Mouse (Mus musculus): ENCODE measurements around the gene Enah. TPM values are rescaled to one million over a fixed set of nuclear protein-coding genes. Genes with fewer than 3 reads are reported as not detected.

Enah gene
- polyA plus RNA-seq, 1 experiment from 2014 or later = 36.1 TPM

DNA sequence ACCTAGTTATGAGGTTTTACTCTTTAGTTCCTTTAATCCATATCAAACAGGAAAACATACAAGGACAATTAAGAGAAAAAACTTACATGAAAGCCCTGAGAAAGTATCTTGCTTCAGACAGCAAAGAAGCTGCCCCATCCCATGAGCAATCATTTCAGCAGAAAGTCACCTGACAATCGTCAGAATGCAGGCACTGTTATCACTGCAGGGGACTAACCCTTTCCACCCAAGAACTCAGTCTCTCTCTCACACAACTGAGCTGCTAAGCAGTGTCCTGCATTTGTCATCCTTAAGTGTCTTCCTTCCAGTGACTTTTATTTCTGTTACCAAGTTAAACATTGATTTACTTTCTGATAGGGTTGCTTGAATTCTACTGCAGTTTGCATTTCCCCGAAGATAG is 82.7 kb downstream of the Enah start:
- Histone ChIP-seq H3K36me3 (replicated peaks) (no peaks in the 10 kb centered on the region), H3K27ac (no peak overlapping the region), H3K4me3 (no peak overlapping the region), H3K27me3 (replicated peaks) (no peaks in the 10 kb centered on the region), H3K4me2 (no peak overlapping the region), H3K9me3 (no peaks in the 10 kb centered on the region), H3K4me1 (peaks cover 4% of the 10 kb centered on the region; the same call in 1 of the 2 replicates), H3K9ac (no peak overlapping the region)
- ATAC-seq (replicated peaks) = no peak
- WGBS = 33% methylated on average over 2 of the region's 2 CpGs

- no peaks in the 10 kb centered on the region for H3K9me3 ChIP-seq
- no peak for ATAC-seq (replicated peaks)
- peaks cover 12% of the 10 kb centered on the region; the same call in 1 of the 2 replicates for H3K36me3 ChIP-seq (replicated peaks)
- no peaks in the 10 kb centered on the region for H3K27me3 ChIP-seq (replicated peaks)
- H3K27ac ChIP-seq = no peak overlapping the region
- no peaks in the 10 kb centered on the region for H3K4me1 ChIP-seq
- H3K9ac ChIP-seq = no peak overlapping the region
- WGBS = 79% methylated on average over 5 of the region's 5 CpGs
- H3K4me3 ChIP-seq = no peak overlapping the region
- H3K4me2 ChIP-seq = no peak overlapping the region
Measured at GRCm38 (mm10) chr1:181928388-181928787, 91.4 kb downstream of the Enah start.

GRCm38 (mm10) chr1:181923384-181923783 is 96.4 kb downstream of the Enah start:
- no peaks in the 10 kb centered on the region for H3K4me1 ChIP-seq
- H3K9ac ChIP-seq = no peak overlapping the region
- no peak for ATAC-seq (replicated peaks)
- 83% methylated on average over 24 of the region's 24 CpGs for WGBS
- H3K36me3 ChIP-seq (replicated peaks) = peaks cover 16% of the 10 kb centered on the region; the same call in 1 of the 2 replicates
- 0 out of 2 replicates have a peak overlapping the region, but pooled peaks have one; percentile 20 for H3K27ac ChIP-seq
- no peaks in the 10 kb centered on the region for H3K9me3 ChIP-seq
- H3K4me3 ChIP-seq = no peak overlapping the region
- no peak overlapping the region for H3K4me2 ChIP-seq
- H3K27me3 ChIP-seq (replicated peaks) = no peaks in the 10 kb centered on the region

DNA sequence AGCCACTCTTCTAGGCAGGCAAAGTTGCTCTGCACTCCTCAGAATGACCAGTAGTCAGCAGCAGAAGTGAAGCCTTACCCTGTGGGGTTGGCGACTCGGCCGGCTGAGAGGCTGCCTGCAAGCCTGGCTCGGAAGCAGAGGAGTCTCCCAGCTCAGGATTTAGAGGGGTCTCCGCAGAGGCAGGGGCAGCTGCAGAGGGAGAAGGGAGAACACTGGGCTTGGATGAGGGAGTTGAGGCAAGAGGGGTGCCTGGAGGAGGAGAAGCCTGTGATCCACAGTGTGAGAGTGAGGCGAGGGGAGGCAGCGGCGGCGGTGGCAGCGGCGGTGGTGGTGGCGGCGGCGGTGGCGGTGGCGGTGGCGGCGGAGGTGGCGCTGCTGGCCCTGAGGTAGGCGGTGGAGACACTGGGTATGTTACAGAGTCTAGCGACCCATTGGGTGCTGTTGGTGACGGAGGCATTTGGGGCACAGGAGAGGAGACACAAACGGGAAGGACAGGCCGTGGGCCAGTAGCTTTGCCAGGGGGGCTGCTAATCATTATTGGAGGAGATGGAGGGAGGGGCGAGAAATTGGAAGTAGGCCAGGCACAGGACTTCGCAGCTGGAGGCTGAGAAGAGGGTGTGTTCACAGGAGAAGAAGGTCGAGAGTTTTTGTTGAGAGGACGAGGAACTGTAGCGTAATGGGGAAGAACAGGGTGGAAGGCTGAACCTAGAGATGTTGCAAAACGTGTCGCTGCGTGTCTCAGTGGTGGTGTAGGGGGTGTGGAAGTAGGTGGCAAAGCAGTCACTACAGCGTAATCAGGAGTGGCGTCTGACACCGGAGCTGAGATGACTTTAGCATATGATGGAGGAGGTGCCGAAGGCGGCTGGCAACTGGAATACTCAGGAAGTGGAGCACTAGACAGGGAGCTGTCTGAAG is 98.0 kb downstream of the Enah start:
- Histone ChIP-seq H3K4me2 (peak overlapping the region; percentile 13; the same call in 1 of the 2 replicates), H3K27me3 (replicated peaks) (no peaks in the 10 kb centered on the region), H3K4me1 (no peaks in the 10 kb centered on the region), H3K36me3 (replicated peaks) (peaks cover 16% of the 10 kb centered on the region; the same call in 1 of the 2 replicates), H3K4me3 (no peak overlapping the region), H3K9ac (no peak overlapping the region), H3K9me3 (no peaks in the 10 kb centered on the region), H3K27ac (no peak overlapping the region)
- 0 out of 2 replicates have a peak, but pooled peaks have one; percentile 52 for ATAC-seq (replicated peaks)
- 80% methylated on average over 31 of the region's 37 CpGs for WGBS

DNA sequence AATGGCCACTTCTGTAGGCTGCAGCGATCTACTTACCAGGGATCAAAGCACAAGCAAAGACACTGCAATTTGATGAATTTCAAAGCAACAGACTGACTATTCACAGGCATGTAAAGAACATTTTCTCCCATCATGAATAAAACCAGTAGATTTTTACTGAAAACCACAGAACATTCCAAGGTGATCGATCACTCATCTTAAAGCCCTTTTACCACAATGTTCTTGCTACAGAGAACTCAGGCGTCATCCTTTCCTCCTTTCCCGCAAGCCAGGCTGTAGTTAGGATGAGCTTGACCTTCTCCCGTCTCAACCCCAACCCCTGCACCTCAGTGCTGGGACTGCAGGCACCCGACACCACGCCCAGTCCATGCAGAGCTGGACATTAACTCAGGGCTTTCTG is 107.9 kb downstream of the Enah start:
- H3K4me3 ChIP-seq = no peak overlapping the region
- H3K27me3 ChIP-seq (replicated peaks) = no peaks in the 10 kb centered on the region
- no peak overlapping the region for H3K9ac ChIP-seq
- WGBS = 94% methylated on average over 7 of the region's 7 CpGs
- H3K27ac ChIP-seq = no peak overlapping the region
- H3K9me3 ChIP-seq = no peaks in the 10 kb centered on the region
- no peaks in the 10 kb centered on the region for H3K4me1 ChIP-seq
- no peak overlapping the region for H3K4me2 ChIP-seq
- no peak for ATAC-seq (replicated peaks)
- peaks cover 10% of the 10 kb centered on the region; the same call in 1 of the 2 replicates for H3K36me3 ChIP-seq (replicated peaks)

GRCm38 (mm10) chr1:181901706-181902373 is 118.0 kb downstream of the Enah start:
- Histone ChIP-seq H3K9ac (no peak overlapping the region), H3K27ac (peak overlapping the region; percentile 34; the same call in 1 of the 2 replicates), H3K9me3 (no peaks in the 10 kb centered on the region), H3K36me3 (replicated peaks) (peaks cover 16% of the 10 kb centered on the region; the same call in 1 of the 2 replicates), H3K27me3 (replicated peaks) (no peaks in the 10 kb centered on the region), H3K4me2 (no peak overlapping the region), H3K4me1 (peaks cover 10% of the 10 kb centered on the region; the same call in 1 of the 2 replicates), H3K4me3 (no peak overlapping the region)
- 0 out of 2 replicates have a peak, but pooled peaks have one; percentile 37 for ATAC-seq (replicated peaks)
- WGBS = 27% methylated on average over 11 of the region's 11 CpGs

DNA sequence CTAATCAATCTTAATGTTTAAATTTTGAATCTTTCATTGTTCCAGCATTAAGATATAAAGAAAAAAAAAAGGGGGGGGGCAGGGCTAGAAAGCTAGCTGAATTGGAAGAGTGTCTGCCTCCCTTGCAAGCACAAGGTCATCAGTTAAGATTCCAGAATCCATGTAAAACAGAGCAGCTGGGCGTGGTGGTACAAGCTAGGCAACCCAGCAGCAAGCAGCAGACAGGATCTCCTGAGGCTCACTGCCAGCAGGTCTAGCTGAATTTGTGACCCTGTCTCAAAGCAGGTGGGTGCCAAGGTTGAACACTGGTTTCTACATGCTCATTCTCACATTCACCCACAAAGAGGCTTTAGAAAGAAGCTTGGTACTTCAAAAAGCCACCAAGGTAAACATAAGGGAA is 118.9 kb downstream of the Enah start:
- no peak overlapping the region for H3K27ac ChIP-seq

DNA sequence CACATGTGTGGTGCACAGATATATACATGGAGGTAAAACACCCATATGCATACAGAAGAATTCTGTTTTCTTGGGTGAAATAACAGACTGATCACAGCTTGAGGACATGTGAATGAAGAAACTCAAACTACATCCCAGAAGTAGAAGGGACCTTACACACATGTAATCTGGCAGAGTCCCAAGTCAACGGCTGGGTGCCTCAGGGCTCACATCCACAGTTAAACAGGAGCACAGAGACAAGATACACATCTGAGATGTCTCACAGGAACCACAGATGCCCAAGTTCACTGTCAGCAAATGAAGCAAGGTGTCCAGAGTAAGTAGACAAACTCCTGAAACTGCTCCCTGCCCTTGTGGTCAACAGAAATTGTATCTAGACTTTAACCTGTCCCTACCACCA is 120.8 kb downstream of the Enah start:
- no peak overlapping the region for H3K9ac ChIP-seq
- no peak overlapping the region for H3K27ac ChIP-seq
- no peak overlapping the region for H3K4me3 ChIP-seq
- no peaks in the 10 kb centered on the region for H3K27me3 ChIP-seq (replicated peaks)
- WGBS = 82% methylated on average over 1 of the region's 1 CpGs
- no peak for ATAC-seq (replicated peaks)
- peaks cover 10% of the 10 kb centered on the region; the same call in 1 of the 2 replicates for H3K4me1 ChIP-seq
- H3K36me3 ChIP-seq (replicated peaks) = no peaks in the 10 kb centered on the region
- H3K4me2 ChIP-seq = no peak overlapping the region
- no peaks in the 10 kb centered on the region for H3K9me3 ChIP-seq

More for the DNA sequence above, 118.9 kb downstream of the Enah start:
- no peak overlapping the region for H3K4me2 ChIP-seq
- 81% methylated on average over 1 of the region's 1 CpGs for WGBS
- no peak overlapping the region for H3K4me3 ChIP-seq
- no peak overlapping the region for H3K9ac ChIP-seq
- H3K36me3 ChIP-seq (replicated peaks) = peaks cover 9% of the 10 kb centered on the region; the same call in 1 of the 2 replicates
- no peaks in the 10 kb centered on the region for H3K27me3 ChIP-seq (replicated peaks)
- H3K9me3 ChIP-seq = no peaks in the 10 kb centered on the region
- peaks cover 10% of the 10 kb centered on the region; the same call in 1 of the 2 replicates for H3K4me1 ChIP-seq
- no peak for ATAC-seq (replicated peaks)

DNA sequence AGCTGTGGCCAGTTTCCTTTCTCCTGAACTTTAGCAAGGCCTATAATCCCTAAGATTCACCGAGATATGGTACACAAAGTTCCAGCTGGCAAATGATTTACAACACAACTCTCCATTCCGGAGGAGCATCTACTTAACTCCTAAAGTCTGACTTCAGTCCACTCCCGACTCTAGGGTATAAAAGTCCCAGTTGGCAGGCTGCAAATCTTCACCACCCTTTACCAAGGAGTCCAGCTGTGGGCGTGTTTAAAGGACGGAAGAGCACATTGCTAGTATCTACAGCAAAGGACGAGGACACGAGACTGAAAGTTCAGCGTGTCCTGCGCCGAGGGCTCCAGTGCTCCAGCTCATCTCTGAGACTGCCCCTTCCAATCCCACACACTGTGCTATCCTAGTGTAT is 122.8 kb downstream of the Enah start:
- no peak overlapping the region for H3K9ac ChIP-seq
- no peaks in the 10 kb centered on the region for H3K27me3 ChIP-seq (replicated peaks)
- peaks cover 6% of the 10 kb centered on the region; the same call in 1 of the 2 replicates for H3K4me1 ChIP-seq
- no peaks in the 10 kb centered on the region for H3K9me3 ChIP-seq
- H3K4me3 ChIP-seq = no peak overlapping the region
- 86% methylated on average over 10 of the region's 10 CpGs for WGBS
- H3K27ac ChIP-seq = no peak overlapping the region
- no peak overlapping the region for H3K4me2 ChIP-seq
- no peak for ATAC-seq (replicated peaks)
- H3K36me3 ChIP-seq (replicated peaks) = no peaks in the 10 kb centered on the region

DNA sequence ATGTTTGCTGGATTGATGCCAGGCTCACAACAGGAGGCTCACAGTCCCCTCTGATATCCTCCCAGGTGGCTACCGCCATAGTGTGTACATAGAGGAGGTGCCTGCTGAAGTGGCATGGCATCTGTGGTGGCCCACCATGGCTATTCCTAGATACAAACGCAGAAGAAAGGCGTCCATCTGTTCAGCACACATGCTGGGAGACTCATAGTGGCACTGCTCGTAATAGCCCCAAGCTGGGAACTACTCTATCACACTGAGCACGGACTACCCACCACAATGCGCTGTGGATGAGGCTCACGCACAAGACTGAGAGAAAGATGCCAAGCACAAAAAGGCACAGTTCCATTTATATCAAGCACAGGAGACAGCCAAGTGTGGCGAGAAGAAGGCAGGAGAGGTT is 126.1 kb downstream of the Enah start:
- Histone ChIP-seq H3K27me3 (replicated peaks) (no peaks in the 10 kb centered on the region), H3K27ac (no peak overlapping the region), H3K9ac (no peak overlapping the region), H3K9me3 (no peaks in the 10 kb centered on the region), H3K4me3 (no peak overlapping the region), H3K36me3 (replicated peaks) (no peaks in the 10 kb centered on the region), H3K4me1 (0 out of 2 replicates have a peak, but pooled peaks cover 6% of the 10 kb centered on the region), H3K4me2 (no peak overlapping the region)
- 69% methylated on average over 8 of the region's 8 CpGs for WGBS
- peak; percentile 38; the same call in 1 of the 2 replicates for ATAC-seq (replicated peaks)

DNA sequence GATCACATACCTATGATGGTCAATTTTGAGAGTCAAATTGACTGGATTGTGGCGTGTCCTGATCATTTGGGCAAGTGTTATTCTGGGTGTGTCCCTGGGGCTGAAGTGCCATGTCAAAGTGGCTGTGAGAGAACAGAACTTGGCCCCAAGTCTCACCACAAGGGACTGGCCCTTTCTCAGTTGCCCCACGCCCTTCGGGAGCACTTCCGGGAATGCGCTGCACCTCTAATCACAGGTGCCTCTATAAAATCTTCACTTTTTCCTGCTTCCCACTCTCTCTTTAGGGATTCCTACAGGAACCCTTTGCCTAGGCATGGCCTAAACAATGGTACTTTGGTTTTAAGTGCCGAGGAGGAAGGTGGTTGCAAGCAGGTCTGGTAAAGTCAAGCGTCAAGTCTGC is 130.1 kb downstream of the Enah start:
- Histone ChIP-seq H3K27ac (no peak overlapping the region), H3K4me2 (no peak overlapping the region), H3K27me3 (replicated peaks) (no peaks in the 10 kb centered on the region), H3K4me3 (no peak overlapping the region), H3K9ac (no peak overlapping the region), H3K36me3 (replicated peaks) (no peaks in the 10 kb centered on the region), H3K9me3 (no peaks in the 10 kb centered on the region), H3K4me1 (0 out of 2 replicates have a peak, but pooled peaks cover 6% of the 10 kb centered on the region)
- no peak for ATAC-seq (replicated peaks)
- 92% methylated on average over 7 of the region's 7 CpGs for WGBS

GRCm38 (mm10) chr1:181888801-181889200 is 131.0 kb downstream of the Enah start:
- Histone ChIP-seq H3K27ac (no peak overlapping the region), H3K4me3 (no peak overlapping the region), H3K4me1 (0 out of 2 replicates have a peak, but pooled peaks cover 6% of the 10 kb centered on the region), H3K36me3 (replicated peaks) (no peaks in the 10 kb centered on the region), H3K27me3 (replicated peaks) (no peaks in the 10 kb centered on the region), H3K9me3 (no peaks in the 10 kb centered on the region), H3K9ac (no peak overlapping the region), H3K4me2 (peak overlapping the region; percentile 25)
- 7% methylated on average over 11 of the region's 11 CpGs for WGBS
- ATAC-seq (replicated peaks) = peak; percentile 76

Data from midbrain, embryonic 15.5 days (tissue).